Mouse (Mus musculus) heart, embryonic 11.5 days (tissue): ENCODE measurements around the gene Crtc1. TPM values are rescaled to one million over a fixed set of nuclear protein-coding genes. Genes with fewer than 3 reads are reported as not detected.
A peak's percentile ranks its signal among the peaks of the same experiment; 100 is the strongest.

Source experiments
- ATAC-seq: fragments of 200-750 bp; cut with Nextera tagmentation; replicated peaks from 2 replicates; pipeline ENCODE4 v1.8.0; 2017; ENCODE audit warnings: moderate library complexity; ENCODE audit not compliant: insufficient number of reproducible peaks, low FRiP score, low TSS enrichment
- H3K27ac ChIP-seq: fragments of 300-500 bp; sonication (generic); 2 replicates; pipeline ENCODE4 v1.5.1; 2014; ENCODE audit warnings: mild to moderate bottlenecking, low read depth, low read length
- H3K27me3 ChIP-seq: fragments of 300-500 bp; sonication (generic); 2 replicates; pipeline ENCODE4 v1.6.1; 2014; ENCODE audit warnings: mild to moderate bottlenecking, low read length, mixed read lengths; ENCODE audit not compliant: control insufficient read depth, insufficient read depth
- H3K36me3 ChIP-seq: fragments of 300-500 bp; sonication (generic); 2 replicates; pipeline ENCODE4 v1.6.1; 2014; ENCODE audit warnings: mild to moderate bottlenecking, low read length, moderate library complexity, mixed read lengths; ENCODE audit not compliant: control insufficient read depth, insufficient read depth
- H3K4me1 ChIP-seq: fragments of 300-500 bp; sonication (generic); 2 replicates; pipeline ENCODE4 v1.6.1; 2014; ENCODE audit warnings: low read length; ENCODE audit not compliant: control insufficient read depth, insufficient read depth
- H3K4me2 ChIP-seq: fragments of 300-500 bp; sonication (generic); 2 replicates; pipeline ENCODE4 v1.6.1; 2014; ENCODE audit warnings: mild to moderate bottlenecking, moderate library complexity
- H3K4me3 ChIP-seq: fragments of 300-500 bp; sonication (generic); 2 replicates; pipeline ENCODE4 v1.5.1; 2014; ENCODE audit warnings: low read depth, low read length
- H3K9ac ChIP-seq: fragments of 300-500 bp; sonication (generic); 2 replicates; pipeline ENCODE4 v1.6.1; 2014; ENCODE audit warnings: mild to moderate bottlenecking, low read depth, low read length, moderate library complexity
- H3K9me3 ChIP-seq: fragments of 300-500 bp; sonication (generic); replicated peaks from 2 replicates; pipeline ENCODE4 v1.6.1; 2016; ENCODE audit warnings: low read length; ENCODE audit not compliant: control insufficient read depth
- WGBS: fragments of 180-500 bp; shearing (Covaris S2); extraction: QIAGEN DNeasy Blood & Tissue Kit; methylation state at CpG from one replicate; pipeline ENCODE4 v1.1.7; 2014; ENCODE audit not compliant: insufficient replicate concordance; 5-methylcytosine and 5-hydroxymethylcytosine counted together
- polyA plus RNA-seq: library from polyadenylated mRNA; unstranded; fragments of >200 nt; fragmentation: Nextera tagmentation; extraction: Ambion mirVana; gene quantifications from 2 replicates; pipeline ENCODE4 v1.2.1, GENCODE M21; 2014

Gene Crtc1
- polyA plus RNA-seq, 1 experiment from 2014 or later, result 13.5 TPM

DNA sequence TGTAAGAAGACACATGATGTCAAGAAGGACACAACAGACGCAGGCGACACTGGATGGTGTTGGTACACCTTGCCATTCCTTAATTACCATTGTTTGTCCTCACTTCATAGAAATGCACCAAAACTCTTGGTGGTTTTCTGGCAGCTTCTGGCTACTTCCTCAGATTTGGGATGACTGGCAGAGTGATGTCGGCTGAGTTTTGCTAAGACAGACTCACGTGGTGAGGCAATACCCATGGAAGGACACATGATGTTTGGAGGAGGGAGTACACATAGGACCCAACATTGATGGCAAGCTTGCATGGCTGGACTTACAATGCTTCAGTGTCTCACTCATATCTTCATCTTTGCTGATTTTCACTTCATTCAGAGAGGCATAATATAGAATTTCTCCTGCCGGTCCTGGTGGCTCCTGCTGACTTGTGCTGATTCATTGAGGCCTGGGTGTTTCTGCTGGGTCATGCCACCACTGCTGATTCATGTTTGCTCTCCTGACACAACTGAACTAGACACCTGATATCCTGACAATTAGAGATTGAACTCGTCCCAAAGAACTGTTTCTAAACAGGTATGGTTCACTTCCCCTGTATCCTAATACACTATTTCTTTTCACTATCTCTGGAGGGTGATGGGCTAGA lies 25.0 kb downstream of the Crtc1 start:
- H3K9ac ChIP-seq, result no peak overlapping the region
- H3K4me2 ChIP-seq, result 0 out of 2 replicates have a peak overlapping the region, but pooled peaks have one; percentile 17
- 0 out of 2 replicates have a peak overlapping the region, but pooled peaks have one; percentile 2 for H3K27ac ChIP-seq
- peaks cover 31% of the 10 kb centered on the region for H3K4me1 ChIP-seq
- H3K9me3 ChIP-seq, result no peaks in the 10 kb centered on the region
- H3K36me3 ChIP-seq, result no peaks in the 10 kb centered on the region
- no peaks in the 10 kb centered on the region for H3K27me3 ChIP-seq
- ATAC-seq, result no peak
- WGBS, result 82% methylated on average over 6 of the region's 6 CpGs
- H3K4me3 ChIP-seq, result no peak overlapping the region

DNA sequence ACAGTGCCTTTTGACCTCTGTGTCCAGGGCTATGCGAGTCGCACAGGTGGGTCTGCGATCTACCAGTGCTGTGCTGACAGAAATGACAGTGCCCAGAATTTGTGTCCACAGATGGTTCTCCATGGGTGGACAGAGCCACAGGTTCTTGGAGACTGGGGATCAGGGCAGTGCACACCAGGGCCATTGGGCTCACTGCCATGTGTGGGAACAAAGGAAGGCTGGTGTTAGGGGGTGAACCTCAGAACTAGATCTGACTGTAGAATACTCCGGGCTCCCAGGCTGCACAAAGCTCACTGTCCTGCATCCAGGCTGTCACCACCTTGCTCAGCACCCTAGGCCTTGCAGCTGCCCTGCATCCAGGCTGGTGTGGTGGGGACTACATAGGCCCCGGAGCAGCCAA lies 29.1 kb downstream of the Crtc1 start:
- H3K9ac ChIP-seq, result no peak overlapping the region
- no peak for ATAC-seq
- H3K4me2 ChIP-seq, result no peak overlapping the region
- no peaks in the 10 kb centered on the region for H3K9me3 ChIP-seq
- H3K4me1 ChIP-seq, result peaks cover 28% of the 10 kb centered on the region
- H3K27ac ChIP-seq, result no peak overlapping the region
- no peaks in the 10 kb centered on the region for H3K36me3 ChIP-seq
- no peaks in the 10 kb centered on the region for H3K27me3 ChIP-seq
- no peak overlapping the region for H3K4me3 ChIP-seq
- 90% methylated on average over 5 of the region's 5 CpGs for WGBS

DNA sequence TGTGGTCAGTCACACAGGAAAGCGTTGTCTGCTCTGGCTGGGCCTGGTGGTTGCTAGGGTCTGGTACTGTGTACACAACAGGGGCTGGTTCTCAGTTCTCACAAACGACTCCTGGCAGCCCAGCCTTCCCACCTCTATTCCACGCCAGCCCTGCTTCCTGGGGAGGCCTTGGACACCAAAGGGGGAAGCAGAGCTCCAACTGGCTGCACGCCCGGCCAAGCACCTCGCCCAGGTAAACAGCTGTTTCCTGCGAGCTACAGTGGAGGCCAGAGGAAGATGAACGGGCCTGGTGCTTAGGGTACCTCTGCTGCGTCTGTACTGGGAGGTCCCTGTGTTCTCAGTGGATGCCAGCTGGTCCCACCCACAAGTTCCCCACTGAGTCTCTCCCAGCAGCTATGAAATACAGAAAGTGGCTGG lies 29.9 kb downstream of the Crtc1 start:
- no peak overlapping the region for H3K4me2 ChIP-seq
- WGBS, result 66% methylated on average over 9 of the region's 9 CpGs
- no peak overlapping the region for H3K27ac ChIP-seq
- no peaks in the 10 kb centered on the region for H3K9me3 ChIP-seq
- H3K4me3 ChIP-seq, result no peak overlapping the region
- no peak for ATAC-seq
- H3K36me3 ChIP-seq, result no peaks in the 10 kb centered on the region
- H3K27me3 ChIP-seq, result no peaks in the 10 kb centered on the region
- H3K4me1 ChIP-seq, result peaks cover 32% of the 10 kb centered on the region
- no peak overlapping the region for H3K9ac ChIP-seq

DNA sequence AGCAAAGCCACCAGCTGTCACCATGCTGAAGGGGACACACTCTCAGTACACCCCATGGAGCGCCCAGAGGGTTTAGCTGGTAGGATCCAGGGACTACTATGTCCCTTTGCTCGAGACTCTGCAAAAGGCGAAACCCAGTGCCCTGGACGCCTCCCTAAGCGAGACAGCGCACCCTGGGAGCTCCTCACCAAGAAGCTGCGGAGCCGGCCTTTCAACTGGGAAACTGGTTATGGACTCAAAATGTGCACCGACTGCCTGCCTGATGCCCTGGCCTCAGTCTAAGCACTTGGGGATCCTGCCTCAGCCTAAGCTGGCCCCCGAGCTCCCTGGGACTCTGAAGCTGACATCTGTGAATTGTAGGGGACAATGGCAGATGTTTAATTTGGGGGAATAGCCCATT lies 30.4 kb downstream of the Crtc1 start:
- no peak overlapping the region for H3K27ac ChIP-seq
- H3K9ac ChIP-seq, result no peak overlapping the region

DNA sequence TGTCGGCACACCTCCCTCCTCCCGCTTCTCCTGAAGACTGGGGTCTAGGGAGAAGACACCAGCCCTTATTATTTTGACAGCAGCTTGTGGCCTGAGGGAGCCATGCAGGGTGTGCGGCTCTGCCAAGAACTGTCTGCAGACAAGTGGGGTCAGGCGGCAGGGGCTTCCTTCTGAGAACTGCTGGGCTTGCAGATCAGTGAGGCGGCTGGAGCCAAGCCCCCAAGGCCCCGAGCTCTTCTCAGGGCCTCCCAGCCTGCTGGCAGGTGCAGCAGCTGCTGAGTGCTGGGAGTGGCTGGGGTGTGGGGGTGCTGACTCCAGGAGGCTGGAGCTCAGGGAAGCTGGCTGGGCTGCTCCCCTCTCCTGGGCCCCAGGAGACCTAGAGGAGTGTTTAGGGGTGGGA lies 31.1 kb downstream of the Crtc1 start:
- no peak overlapping the region for H3K4me2 ChIP-seq
- H3K9ac ChIP-seq, result peak overlapping the region; percentile 16; the same call in 1 of the 2 replicates
- 50% methylated on average over 6 of the region's 6 CpGs for WGBS
- no peak for ATAC-seq
- no peaks in the 10 kb centered on the region for H3K27me3 ChIP-seq
- H3K27ac ChIP-seq, result no peak overlapping the region
- no peaks in the 10 kb centered on the region for H3K9me3 ChIP-seq
- no peaks in the 10 kb centered on the region for H3K36me3 ChIP-seq
- H3K4me3 ChIP-seq, result no peak overlapping the region
- H3K4me1 ChIP-seq, result peaks cover 32% of the 10 kb centered on the region

More for the DNA sequence above, 30.4 kb downstream of the Crtc1 start:
- 81% methylated on average over 10 of the region's 10 CpGs for WGBS
- peaks cover 32% of the 10 kb centered on the region for H3K4me1 ChIP-seq
- H3K27me3 ChIP-seq, result no peaks in the 10 kb centered on the region
- no peaks in the 10 kb centered on the region for H3K9me3 ChIP-seq
- no peak overlapping the region for H3K4me3 ChIP-seq
- H3K36me3 ChIP-seq, result no peaks in the 10 kb centered on the region
- H3K4me2 ChIP-seq, result no peak overlapping the region
- no peak for ATAC-seq

DNA sequence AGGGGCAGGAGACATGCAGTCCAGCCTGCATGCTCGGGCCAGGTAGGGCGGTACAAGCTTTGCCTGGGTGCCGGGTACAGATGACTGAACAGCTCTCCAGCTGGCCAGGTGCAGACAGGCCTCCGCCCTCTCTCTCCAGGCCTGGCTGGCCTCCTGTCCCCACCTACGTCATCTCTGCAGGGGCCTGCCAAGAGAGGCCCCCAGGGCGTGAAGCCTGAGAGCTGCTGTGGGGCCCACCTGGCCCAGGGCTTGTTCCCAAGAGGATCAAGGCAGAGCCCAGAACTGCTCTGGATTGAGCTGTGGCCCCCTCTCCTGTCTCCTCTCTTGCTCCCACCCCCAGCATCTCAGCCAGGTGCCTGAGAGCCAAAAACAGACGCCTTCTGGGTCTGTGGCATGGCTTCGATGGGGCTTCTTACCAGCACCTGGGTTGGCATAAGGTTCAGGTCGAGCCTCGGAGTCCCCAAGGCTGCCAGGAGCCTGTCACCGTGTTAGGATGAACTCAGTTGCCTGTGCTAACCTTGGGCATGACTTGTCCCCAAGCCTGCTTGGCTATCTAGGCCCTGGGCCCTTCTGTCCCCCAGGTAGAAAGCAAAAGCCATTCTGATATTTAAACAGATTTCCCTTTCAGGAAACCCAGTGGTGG lies 32.8 kb downstream of the Crtc1 start:
- Histone ChIP-seq H3K27me3 (no peaks in the 10 kb centered on the region), H3K9me3 (no peaks in the 10 kb centered on the region), H3K9ac (no peak overlapping the region), H3K36me3 (no peaks in the 10 kb centered on the region), H3K4me1 (peaks cover 32% of the 10 kb centered on the region), H3K4me2 (no peak overlapping the region), H3K4me3 (no peak overlapping the region), H3K27ac (no peak overlapping the region)
- 74% methylated on average over 11 of the region's 11 CpGs for WGBS
- ATAC-seq, result no peak

DNA sequence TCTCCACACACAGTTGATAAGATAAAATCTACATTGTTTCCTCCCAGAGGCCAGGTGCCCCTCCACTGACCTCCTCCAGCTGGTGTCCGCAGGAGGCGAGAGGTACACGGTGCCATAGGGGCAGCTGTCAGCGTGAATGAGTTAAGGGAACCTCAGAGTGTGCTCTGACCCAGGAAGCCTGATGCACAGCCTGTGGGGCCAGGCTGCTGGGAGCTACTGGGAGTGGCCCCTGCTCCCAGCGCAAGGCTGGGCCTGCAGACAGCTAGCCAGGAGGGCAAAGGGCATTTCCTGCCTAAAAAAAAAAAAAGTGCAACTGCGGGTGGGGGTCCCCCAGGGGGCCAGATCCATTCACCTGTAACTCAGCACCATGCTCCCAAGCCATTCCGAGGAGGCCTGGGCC lies 34.2 kb downstream of the Crtc1 start:
- ATAC-seq, result no peak
- no peak overlapping the region for H3K4me2 ChIP-seq
- no peaks in the 10 kb centered on the region for H3K9me3 ChIP-seq
- no peak overlapping the region for H3K9ac ChIP-seq
- no peaks in the 10 kb centered on the region; the same call in 1 of the 2 replicates for H3K36me3 ChIP-seq
- H3K4me1 ChIP-seq, result peaks cover 32% of the 10 kb centered on the region
- H3K27me3 ChIP-seq, result no peaks in the 10 kb centered on the region
- WGBS, result 52% methylated on average over 7 of the region's 7 CpGs
- H3K27ac ChIP-seq, result no peak overlapping the region
- H3K4me3 ChIP-seq, result no peak overlapping the region

DNA sequence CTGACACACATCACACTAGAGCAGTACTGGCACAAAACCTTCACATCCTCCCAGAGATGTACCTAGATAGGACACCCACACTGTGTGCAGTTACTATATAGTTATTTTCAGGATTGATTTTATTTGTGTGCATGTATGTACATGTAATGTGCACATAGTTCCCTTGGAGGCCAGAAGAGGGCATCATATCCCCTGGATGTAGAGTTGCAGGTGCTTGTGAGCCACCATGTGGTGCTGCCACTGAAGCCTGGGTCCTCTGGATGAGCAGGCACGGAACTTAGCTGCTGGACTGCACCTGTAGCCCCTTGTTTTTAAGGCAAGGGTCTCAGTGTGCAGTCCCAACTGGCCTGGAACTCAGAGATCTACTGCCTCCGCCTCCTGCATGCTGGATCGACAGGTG lies 35.2 kb downstream of the Crtc1 start:
- no peak overlapping the region for H3K4me3 ChIP-seq
- ATAC-seq, result no peak
- H3K4me1 ChIP-seq, result peaks cover 31% of the 10 kb centered on the region
- 90% methylated on average over 3 of the region's 3 CpGs for WGBS
- H3K27ac ChIP-seq, result no peak overlapping the region
- H3K4me2 ChIP-seq, result no peak overlapping the region
- H3K36me3 ChIP-seq, result no peaks in the 10 kb centered on the region; the same call in 1 of the 2 replicates
- no peak overlapping the region for H3K9ac ChIP-seq
- no peaks in the 10 kb centered on the region for H3K9me3 ChIP-seq
- no peaks in the 10 kb centered on the region for H3K27me3 ChIP-seq
